In genomic region chr7:48138248-48138702, GRCm38 (mm10) we compare ENCODE assay signal across 9 mouse cellular contexts. TPM values are rescaled to one million over a fixed set of nuclear protein-coding genes. Genes with fewer than 3 reads are reported as not detected.
A peak's percentile ranks its signal among the peaks of the same experiment; 100 is the strongest.
DNase-seq lines count a peak whose midpoint lies in the region; ATAC-seq lines count a peak whose summit lies in the region.
"Had no signal": no experiment of that assay in that cellular context is flagged by ENCODE, and none has a peak within 500 bp of the region (broad histone marks: within the 10 kb centered on the region; RNA-seq: fewer than 3 reads in every experiment).

No protein-coding gene starts in this region.

- WGBS in heart, embryonic 11.5 days (ENCODE audit: insufficient replicate concordance) = 2% methylated on average over 17 of the region's 17 CpGs
- WGBS in kidney, embryonic 16.5 days = 2% methylated on average over 17 of the region's 17 CpGs

- peak overlapping the region; percentile 61 for H3K4me3 ChIP-seq in heart, embryonic 11.5 days (ENCODE audit: low read depth, low read length)
- peak overlapping the region; percentile 68 for H3K4me3 ChIP-seq in kidney, embryonic 16.5 days (ENCODE audit: low read length)

- peak overlapping the region; percentile 62 for H3K27ac ChIP-seq in heart, embryonic 11.5 days (ENCODE audit: low read depth, low read length)
- H3K27ac ChIP-seq in kidney, embryonic 16.5 days (ENCODE audit: low read length) = peak overlapping the region; percentile 86

- no peaks in the 10 kb centered on the region for H3K4me1 ChIP-seq in heart, embryonic 11.5 days (ENCODE audit: control insufficient read depth, insufficient read depth, low read length)
- H3K4me1 ChIP-seq in kidney, embryonic 16.5 days (ENCODE audit: insufficient read depth, low read length) = 0 out of 2 replicates have a peak, but pooled peaks cover 4% of the 10 kb centered on the region

- H3K9ac ChIP-seq in heart, embryonic 11.5 days (ENCODE audit: low read depth, low read length) = peak overlapping the region; percentile 83
- peak overlapping the region; percentile 84 for H3K9ac ChIP-seq in kidney, embryonic 16.5 days (replicated peaks; ENCODE audit: low read length)

- H3K36me3 ChIP-seq in heart, embryonic 11.5 days (ENCODE audit: control insufficient read depth, insufficient read depth, low read length) = no peaks in the 10 kb centered on the region
- no peaks in the 10 kb centered on the region for H3K36me3 ChIP-seq in kidney, embryonic 16.5 days (ENCODE audit: insufficient read depth, low read length)

- no peaks in the 10 kb centered on the region for H3K9me3 ChIP-seq in heart, embryonic 11.5 days (replicated peaks; ENCODE audit: control insufficient read depth, low read length)
- peaks cover 11% of the 10 kb centered on the region for H3K9me3 ChIP-seq in kidney, embryonic 16.5 days (ENCODE audit: low read length)

- H3K27me3 ChIP-seq in heart, embryonic 11.5 days (ENCODE audit: control insufficient read depth, insufficient read depth, low read length) = no peaks in the 10 kb centered on the region
- H3K27me3 ChIP-seq in kidney, embryonic 16.5 days (ENCODE audit: insufficient read depth, low read length) = no peaks in the 10 kb centered on the region

- DNase-seq in heart, adult 11 months = peak; percentile 89
- no peak for DNase-seq in heart, postnatal 25 days (ENCODE audit: low spot score)
- DNase-seq in lung, postnatal 25 days (ENCODE audit: low spot score) = peak; percentile 21
- DNase-seq in retina, postnatal 1 day = peak; percentile 93
- DNase-seq in layer of hippocampus, adult 9-11 months = no peak

- intact Hi-C loops in heart, postnatal 25 days (cut with DNase I) = no loop called here

- peak overlapping the region; percentile 90 for H3K4me2 ChIP-seq in heart, embryonic 11.5 days
- peak overlapping the region; percentile 83 for H3K4me2 ChIP-seq in kidney, embryonic 16.5 days (replicated peaks; ENCODE audit: low read depth, low read length)

- peak; percentile 36 for ATAC-seq in common myeloid progenitor, adult 5-6 weeks (replicated peaks; ENCODE audit: low read depth, poor library complexity, severe bottlenecking)
- ATAC-seq in heart, embryonic 11.5 days (replicated peaks; ENCODE audit: insufficient number of reproducible peaks, low FRiP score, low TSS enrichment) = 0 out of 2 replicates have a peak, but pooled peaks have one; percentile 71
- peak; percentile 74; the same call in 1 of the 2 replicates for ATAC-seq in kidney, embryonic 16.5 days (ENCODE audit: low FRiP score, low TSS enrichment)

RNA-seq across cellular contexts. Expression of gene Mrgprb5, which starts 30.5 kb away (rescaled TPM):
- not detected for total RNA-seq in heart, postnatal 25 days (2021)
- total RNA-seq in common myeloid progenitor, adult 5-6 weeks (2017) = not detected in 2 replicates
- not detected in 2 replicates for polyA plus RNA-seq in heart, embryonic 11.5 days (2014; fragmentation: Nextera tagmentation; extraction: Ambion mirVana)
- not detected in 2 replicates for polyA plus RNA-seq in kidney, embryonic 16.5 days (2015; fragmentation: Nextera tagmentation; extraction: Ambion mirVana)
- total RNA-seq: left cerebral cortex, postnatal 25 days had no signal

Comparison
In these comparisons a context has a peak if more than half of its experiments do, and no peak if none do; other contexts are left out.
1. DNase-seq: peak in heart, adult 11 months (single experiment), lung, postnatal 25 days (single experiment) and retina, postnatal 1 day (single experiment); none in heart, postnatal 25 days (single experiment) and layer of hippocampus, adult 9-11 months (single experiment).
2. Peak in every context shown above with its lines, with median percentiles within 50 percentile points of each other: ATAC-seq.